Mouse (Mus musculus) liver, embryonic 11.5 days (tissue): ENCODE results near the gene Ccdc189. TPM values are rescaled to one million over a fixed set of nuclear protein-coding genes. Genes with fewer than 3 reads are reported as not detected.
"Not testable (repeated sequence)": the region's sequence is repeated elsewhere in the genome, so short reads cannot be mapped to it uniquely, and the experiment has no call there.

Experiments used
- ATAC-seq: fragments of 200-750 bp; cut with Nextera tagmentation; replicated peaks from 2 replicates; pipeline ENCODE4 v1.8.0; 2017; ENCODE audit warnings: moderate number of reproducible peaks, mild to moderate bottlenecking, moderate TSS enrichment, moderate library complexity; ENCODE audit not compliant: low FRiP score
- DNase-seq: peaks from one replicate; pipeline ENCODE4 v3.0.0-alpha.2; 2017; ENCODE audit warnings: low spot score
- H3K27ac ChIP-seq: fragments of 300-500 bp; sonication (generic); 2 replicates; pipeline ENCODE4 v1.5.1; 2014; ENCODE audit warnings: mild to moderate bottlenecking, low read depth, low read length, control low read depth
- H3K27me3 ChIP-seq: fragments of 300-500 bp; sonication (generic); replicated peaks from 2 replicates; pipeline ENCODE4 v1.6.1; 2014; ENCODE audit warnings: low read length, mixed read lengths; ENCODE audit not compliant: control insufficient read depth, insufficient read depth
- H3K36me3 ChIP-seq: fragments of 300-500 bp; sonication (generic); 2 replicates; pipeline ENCODE4 v1.6.1; 2014; ENCODE audit warnings: mild to moderate bottlenecking, low read length, moderate library complexity, mixed read lengths; ENCODE audit not compliant: control insufficient read depth, insufficient read depth
- H3K4me1 ChIP-seq: fragments of 300-500 bp; sonication (generic); replicated peaks from 2 replicates; pipeline ENCODE4 v1.6.1; 2014; ENCODE audit warnings: low read length, mixed read lengths; ENCODE audit not compliant: control insufficient read depth, insufficient read depth
- H3K4me2 ChIP-seq: fragments of 300-500 bp; sonication (generic); 2 replicates; pipeline ENCODE4 v1.6.1; 2014; ENCODE audit warnings: mild to moderate bottlenecking, control low read depth, moderate library complexity
- H3K4me3 ChIP-seq: fragments of 300-500 bp; sonication (generic); 2 replicates; pipeline ENCODE4 v1.5.1; 2014; ENCODE audit warnings: low read depth, low read length, control low read depth
- H3K9ac ChIP-seq: fragments of 300-500 bp; sonication (generic); 2 replicates; pipeline ENCODE4 v1.6.1; 2014; ENCODE audit warnings: low read depth, low read length, control low read depth
- H3K9me3 ChIP-seq: fragments of 300-500 bp; sonication (generic); 2 replicates; pipeline ENCODE4 v1.6.1; 2016; ENCODE audit warnings: low read length, inconsistent platforms, mixed read lengths; ENCODE audit not compliant: control insufficient read depth
- WGBS: fragments of 180-500 bp; shearing (Covaris S2); extraction: QIAGEN DNeasy Blood & Tissue Kit; methylation state at CpG from one replicate; pipeline ENCODE4 v1.1.7; 2014; 5-methylcytosine and 5-hydroxymethylcytosine counted together
- polyA plus RNA-seq: library from polyadenylated mRNA; unstranded; fragments of >200 nt; fragmentation: Nextera tagmentation; extraction: Ambion mirVana; gene quantifications from 2 replicates; pipeline ENCODE4 v1.2.1, GENCODE M21; 2014

Gene Ccdc189
- polyA plus RNA-seq, result 5.4 and 6.2 TPM in 2 replicates

GRCm38 (mm10) chr7:127588011-127588871, at the start of gene Ccdc189, which contains the start of gene Rnf40:
Gene Ccdc189, minus strand, starts transcription at chr7:127588595.
Gene Rnf40, plus strand, starts transcription at chr7:127588767.
- peaks cover 28% of the 10 kb centered on the region for H3K4me1 ChIP-seq
- peak within 1 kb of the TSS; percentile 94 for H3K4me2 ChIP-seq
- no peaks in the 10 kb centered on the region for H3K27me3 ChIP-seq
- H3K4me3 ChIP-seq, result peak within 1 kb of the TSS; percentile 95
- peak within 1 kb of the TSS; percentile 89 for H3K9ac ChIP-seq
- ATAC-seq (peak; percentile 95), DNase-seq (peak; percentile 91)
- peaks cover 33% of the 10 kb centered on the region for H3K36me3 ChIP-seq
- no peaks in the 10 kb centered on the region for H3K9me3 ChIP-seq
- WGBS, result under 1% methylated on average over 50 of the region's 50 CpGs
- H3K27ac ChIP-seq, result peak within 1 kb of the TSS; percentile 45; the same call in 1 of the 2 replicates

- peaks cover 23% of the 10 kb centered on the region for H3K27me3 ChIP-seq
- no peaks in the 10 kb centered on the region for H3K36me3 ChIP-seq
Observed at GRCm38 (mm10) chr7:127636963-127637362, 48.6 kb upstream of the Ccdc189 start.

GRCm38 (mm10) chr7:127631416-127631815, 43.0 kb upstream of the Ccdc189 start:
- no peaks in the 10 kb centered on the region for H3K36me3 ChIP-seq
- H3K4me1 ChIP-seq, result peaks cover 5% of the 10 kb centered on the region; the same call in 1 of the 2 replicates
- H3K9me3 ChIP-seq, result no peaks in the 10 kb centered on the region
- ATAC-seq, result no peak
- no peak for DNase-seq
- peaks cover 6% of the 10 kb centered on the region for H3K27me3 ChIP-seq
- H3K4me2 ChIP-seq, result no peak overlapping the region
- no peak overlapping the region for H3K27ac ChIP-seq
- H3K4me3 ChIP-seq, result no peak overlapping the region
- H3K9ac ChIP-seq, result no peak overlapping the region
- 88% methylated on average over 4 of the region's 4 CpGs for WGBS

More at GRCm38 (mm10) chr7:127636963-127637362, 48.6 kb upstream of the Ccdc189 start:
- ATAC-seq (no peak; the same call in 1 of the 2 replicates), DNase-seq (peak; percentile 61)
- H3K4me3 ChIP-seq, result peak overlapping the region; percentile 46
- H3K4me1 ChIP-seq, result no peaks in the 10 kb centered on the region
- no peaks in the 10 kb centered on the region for H3K9me3 ChIP-seq
- H3K9ac ChIP-seq, result peak overlapping the region; percentile 45
- H3K4me2 ChIP-seq, result peak overlapping the region; percentile 62
- H3K27ac ChIP-seq, result no peak overlapping the region
- WGBS, result 2% methylated on average over 27 of the region's 27 CpGs

- H3K36me3 ChIP-seq, result no peaks in the 10 kb centered on the region
- no peak overlapping the region for H3K4me3 ChIP-seq
- H3K9me3 ChIP-seq, result no peaks in the 10 kb centered on the region
- no peak overlapping the region for H3K27ac ChIP-seq
- no peaks in the 10 kb centered on the region for H3K27me3 ChIP-seq
- WGBS, result 79% methylated on average over 5 of the region's 5 CpGs
- H3K4me2 ChIP-seq, result no peak overlapping the region
- peaks cover 10% of the 10 kb centered on the region for H3K4me1 ChIP-seq
- DNase-seq (no peak), ATAC-seq (no peak)
- H3K9ac ChIP-seq, result no peak overlapping the region
Observed at GRCm38 (mm10) chr7:127628646-127629045, 40.3 kb upstream of the Ccdc189 start.

GRCm38 (mm10) chr7:127626471-127626870, 38.1 kb upstream of the Ccdc189 start:
- peaks cover 10% of the 10 kb centered on the region for H3K4me1 ChIP-seq
- no peak overlapping the region for H3K9ac ChIP-seq
- WGBS, result 42% methylated on average over 4 of the region's 4 CpGs
- no peak overlapping the region for H3K27ac ChIP-seq
- DNase-seq (no peak), ATAC-seq (peak; percentile 100)
- H3K4me2 ChIP-seq, result peak overlapping the region; percentile 12; the same call in 1 of the 2 replicates
- H3K9me3 ChIP-seq, result no peaks in the 10 kb centered on the region
- no peak overlapping the region for H3K4me3 ChIP-seq
- no peaks in the 10 kb centered on the region for H3K36me3 ChIP-seq
- H3K27me3 ChIP-seq, result no peaks in the 10 kb centered on the region

GRCm38 (mm10) chr7:127626039-127626438, 37.6 kb upstream of the Ccdc189 start:
- Histone ChIP-seq H3K36me3 (no peaks in the 10 kb centered on the region), H3K9ac (no peak overlapping the region), H3K4me2 (peak overlapping the region; percentile 12; the same call in 1 of the 2 replicates), H3K9me3 (no peaks in the 10 kb centered on the region), H3K27me3 (no peaks in the 10 kb centered on the region), H3K4me3 (no peak overlapping the region), H3K27ac (no peak overlapping the region), H3K4me1 (peaks cover 10% of the 10 kb centered on the region)
- DNase-seq (no peak), ATAC-seq (0 out of 2 replicates have a peak, but pooled peaks have one; percentile 4)
- WGBS, result 96% methylated on average over 7 of the region's 7 CpGs

GRCm38 (mm10) chr7:127618402-127618801, 30.0 kb upstream of the Ccdc189 start:
- H3K36me3 ChIP-seq, H3K27ac ChIP-seq, ATAC-seq, H3K4me3 ChIP-seq, DNase-seq, H3K9me3 ChIP-seq, H3K27me3 ChIP-seq, H3K9ac ChIP-seq, H3K4me2 ChIP-seq, H3K4me1 ChIP-seq: not testable (repeated sequence)
- WGBS, result 91% methylated on average over 7 of the region's 8 CpGs

- 67% methylated on average over 2 of the region's 2 CpGs for WGBS
Observed at GRCm38 (mm10) chr7:127617962-127618361, 29.6 kb upstream of the Ccdc189 start.

More at GRCm38 (mm10) chr7:127617962-127618361, 29.6 kb upstream of the Ccdc189 start:
- Histone ChIP-seq H3K9me3 (no peaks in the 10 kb centered on the region), H3K9ac (no peak overlapping the region), H3K27me3 (no peaks in the 10 kb centered on the region), H3K4me3 (no peak overlapping the region), H3K4me2 (no peak overlapping the region), H3K27ac (no peak overlapping the region), H3K4me1 (peaks cover 9% of the 10 kb centered on the region; the same call in 1 of the 2 replicates), H3K36me3 (no peaks in the 10 kb centered on the region)
- DNase-seq (no peak), ATAC-seq (no peak)
